Mouse (Mus musculus) embryonic facial prominence, embryonic 11.5 days (tissue): ENCODE measurements around the gene Cpt1b. TPM values are rescaled to one million over a fixed set of nuclear protein-coding genes. Genes with fewer than 3 reads are reported as not detected.

Experiments used
- ATAC-seq: fragments of 200-750 bp; cut with Nextera tagmentation; replicated peaks from 2 replicates; pipeline ENCODE4 v1.8.0; 2017; ENCODE audit warnings: low read depth; ENCODE audit not compliant: insufficient number of reproducible peaks, low FRiP score, low TSS enrichment
- DNase-seq: peaks from one replicate; pipeline ENCODE4 v3.0.0-alpha.2; 2015; ENCODE audit warnings: low spot score
- H3K27ac ChIP-seq: fragments of 300-500 bp; sonication (generic); replicated peaks from 2 replicates; pipeline ENCODE4 v1.5.1; 2014; ENCODE audit warnings: mild to moderate bottlenecking, low read depth, low read length, control low read depth
- H3K27me3 ChIP-seq: fragments of 300-500 bp; sonication (generic); 2 replicates; pipeline ENCODE4 v1.6.1; 2014; ENCODE audit warnings: mild to moderate bottlenecking, low read length, moderate library complexity, mixed read lengths; ENCODE audit not compliant: control insufficient read depth, insufficient read depth
- H3K36me3 ChIP-seq: fragments of 300-500 bp; sonication (generic); replicated peaks from 2 replicates; pipeline ENCODE4 v1.6.1; 2014; ENCODE audit warnings: low read depth, mild to moderate bottlenecking, low read length, moderate library complexity, mixed read lengths; ENCODE audit not compliant: control insufficient read depth, insufficient read depth
- H3K4me1 ChIP-seq: fragments of 300-500 bp; sonication (generic); 2 replicates; pipeline ENCODE4 v1.6.1; 2014; ENCODE audit warnings: low read length, mixed read lengths; ENCODE audit not compliant: control insufficient read depth, insufficient read depth
- H3K4me2 ChIP-seq: fragments of 300-500 bp; sonication (generic); 2 replicates; pipeline ENCODE4 v1.6.1; 2014; ENCODE audit warnings: low read depth, mild to moderate bottlenecking, control low read depth, low read length, moderate library complexity
- H3K4me3 ChIP-seq: fragments of 300-500 bp; sonication (generic); 2 replicates; pipeline ENCODE4 v1.5.1; 2014; ENCODE audit warnings: low read depth, low read length, control low read depth
- H3K9ac ChIP-seq: fragments of 300-500 bp; sonication (generic); replicated peaks from 2 replicates; pipeline ENCODE4 v1.6.1; 2014; ENCODE audit warnings: mild to moderate bottlenecking, control low read depth, low read length
- H3K9me3 ChIP-seq: fragments of 300-500 bp; sonication (generic); replicated peaks from 2 replicates; pipeline ENCODE4 v1.6.1; 2016; ENCODE audit warnings: mild to moderate bottlenecking, low read length, inconsistent platforms, mixed read lengths; ENCODE audit not compliant: control insufficient read depth
- WGBS: fragments of 180-500 bp; shearing (Covaris S2); extraction: QIAGEN DNeasy Blood & Tissue Kit; methylation state at CpG from one replicate; pipeline ENCODE4 v1.1.7; 2014; 5-methylcytosine and 5-hydroxymethylcytosine counted together
- polyA plus RNA-seq: library from polyadenylated mRNA; unstranded; fragments of >200 nt; fragmentation: Nextera tagmentation; extraction: Ambion mirVana; gene quantifications from 2 replicates; pipeline ENCODE4 v1.2.1, GENCODE M21; 2014

Gene Cpt1b
- polyA plus RNA-seq, 1 experiment from 2014 or later = 0.69 TPM

GRCm38 (mm10) chr15:89372536-89372935 is 53.1 kb downstream of the Cpt1b start:
- 90% methylated on average over 7 of the region's 7 CpGs for WGBS

GRCm38 (mm10) chr15:89372068-89372467 is 53.6 kb downstream of the Cpt1b start:
- Histone ChIP-seq H3K4me2 (no peak overlapping the region), H3K36me3 (peaks cover 17% of the 10 kb centered on the region), H3K9me3 (no peaks in the 10 kb centered on the region), H3K27ac (no peak overlapping the region), H3K4me1 (peaks cover under 1% of the 10 kb centered on the region; the same call in 1 of the 2 replicates), H3K4me3 (no peak overlapping the region), H3K27me3 (peaks cover 7% of the 10 kb centered on the region), H3K9ac (no peak overlapping the region)
- DNase-seq = no peak
- no peak for ATAC-seq
- WGBS = 88% methylated on average over 13 of the region's 13 CpGs

More at GRCm38 (mm10) chr15:89372536-89372935, 53.1 kb downstream of the Cpt1b start:
- H3K27ac ChIP-seq = peak overlapping the region; percentile 41; the same call in 1 of the 2 replicates
- DNase-seq (no peak), ATAC-seq (no peak)
- H3K9ac ChIP-seq = no peak overlapping the region
- H3K9me3 ChIP-seq = no peaks in the 10 kb centered on the region
- H3K4me1 ChIP-seq = peaks cover 4% of the 10 kb centered on the region; the same call in 1 of the 2 replicates
- peak overlapping the region; percentile 51; the same call in 1 of the 2 replicates for H3K4me3 ChIP-seq
- peaks cover 12% of the 10 kb centered on the region for H3K27me3 ChIP-seq
- H3K4me2 ChIP-seq = peak overlapping the region; percentile 87
- H3K36me3 ChIP-seq = peaks cover 16% of the 10 kb centered on the region

Other genes with a start within 250 kb of the Cpt1b start
- gene Plxnb2, start 245.1 kb downstream of the Cpt1b start, polyA plus RNA-seq = 113 and 122 TPM in 2 replicates
- gene Dennd6b, start 229.4 kb downstream of the Cpt1b start, polyA plus RNA-seq = 14.9 and 18.6 TPM in 2 replicates
- 22.8 and 25.1 TPM in 2 replicates for gene Ppp6r2, start 214.3 kb downstream of the Cpt1b start, polyA plus RNA-seq
- gene Sbf1, start 110.6 kb downstream of the Cpt1b start, polyA plus RNA-seq = 39.0 and 49.7 TPM in 2 replicates
- 0.26 TPM in 1 of 2 replicates, not detected in the other for gene Adm2, start 103.1 kb downstream of the Cpt1b start, polyA plus RNA-seq
- not detected in 2 replicates for gene Miox, start 91.5 kb downstream of the Cpt1b start, polyA plus RNA-seq
- gene Lmf2, start 70.2 kb downstream of the Cpt1b start, polyA plus RNA-seq = 21.6 and 33.5 TPM in 2 replicates
- gene Ncaph2, start 70.1 kb downstream of the Cpt1b start, polyA plus RNA-seq = 158 and 171 TPM in 2 replicates
- 4.8 and 5.2 TPM in 2 replicates for gene Sco2, start 52.0 kb downstream of the Cpt1b start, polyA plus RNA-seq
- gene Tymp, start 48.8 kb downstream of the Cpt1b start, polyA plus RNA-seq = 1.4 and 2.1 TPM in 2 replicates
- 0.38 and 0.45 TPM in 2 replicates for gene Odf3b, start 46.6 kb downstream of the Cpt1b start, polyA plus RNA-seq
- gene Klhdc7b, start 40.9 kb downstream of the Cpt1b start, polyA plus RNA-seq = not detected in 2 replicates
- not detected in 2 replicates for gene Syce3, start 15.4 kb downstream of the Cpt1b start, polyA plus RNA-seq
- gene C730034F03Rik, start 3.7 kb upstream of the Cpt1b start, polyA plus RNA-seq = 0.63 and 2.3 TPM in 2 replicates
- 0.15 TPM in 1 of 2 replicates, not detected in the other for gene Gm44502, start 3.8 kb upstream of the Cpt1b start, polyA plus RNA-seq
- 42.2 and 46.5 TPM in 2 replicates for gene Chkb, start 4.0 kb upstream of the Cpt1b start, polyA plus RNA-seq
- 5.4 and 6.4 TPM in 2 replicates for gene Mapk8ip2, start 28.1 kb upstream of the Cpt1b start, polyA plus RNA-seq
- 7.5 and 9.3 TPM in 2 replicates for gene Arsa, start 51.6 kb upstream of the Cpt1b start, polyA plus RNA-seq
- gene Shank3, start 73.8 kb upstream of the Cpt1b start, polyA plus RNA-seq = 1.5 and 1.6 TPM in 2 replicates
- 0.24 TPM in 1 of 2 replicates, not detected in the other for gene Acr, start 142.5 kb upstream of the Cpt1b start, polyA plus RNA-seq
- 68.1 and 73.9 TPM in 2 replicates for gene Rabl2, start 166.1 kb upstream of the Cpt1b start, polyA plus RNA-seq